Mouse (Mus musculus) inflammation-experienced regulatory T-cells, adult 6 months (primary cell): ENCODE measurements at regions not wholly inside any gene's neighbourhood (a gene's known extent, or its start where the extent isn't known, plus 50 kb on each side); places are given as distances from the start of the nearest gene placed in this dataset.

ENCODE experiments used
- ATAC-seq: one replicate; pipeline ENCODE4 v1.8.0; 2017

DNA sequence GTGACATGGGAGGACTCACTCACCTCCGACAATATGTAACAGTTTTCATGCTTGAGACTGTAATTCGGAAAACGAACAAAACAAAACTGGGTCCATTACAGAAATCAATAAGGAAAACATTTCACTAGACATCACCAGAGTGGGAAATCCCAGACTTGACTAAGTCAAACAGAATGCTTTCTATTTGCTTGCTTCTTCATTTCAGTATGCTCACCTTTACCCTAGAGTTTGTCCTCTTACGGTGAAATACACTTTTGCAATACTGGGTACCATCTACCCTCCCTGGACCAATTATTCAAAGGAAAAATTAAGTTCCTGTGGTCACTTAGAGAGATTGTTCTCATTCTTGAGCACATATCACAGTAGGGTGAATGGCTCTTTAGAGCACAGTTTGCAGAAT lies 613.4 kb upstream of the 4930412O13Rik start:
- no peak for ATAC-seq

DNA sequence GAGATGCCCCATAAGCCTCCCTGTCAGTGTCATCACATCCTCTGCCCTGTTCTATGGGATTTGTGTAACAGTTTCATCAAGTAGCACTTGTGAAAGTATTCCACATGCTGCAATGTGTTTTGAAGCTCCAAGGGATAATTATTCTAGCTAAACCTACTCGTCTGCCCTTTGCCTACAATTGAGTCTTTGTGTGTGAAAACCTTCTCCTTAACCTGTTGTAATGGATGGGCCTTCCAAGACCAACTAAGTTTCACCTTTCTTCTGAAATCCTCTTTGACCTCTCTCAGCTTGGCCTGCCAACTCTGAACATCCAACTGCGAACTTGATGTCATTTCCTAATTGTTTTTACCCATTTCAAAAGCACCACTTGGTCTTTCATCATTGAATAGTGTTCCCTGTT lies 597.6 kb upstream of the 4930412O13Rik start:
- ATAC-seq, result no peak

GRCm38 (mm10) chr2:9285800-9286199 lies 595.3 kb upstream of the 4930412O13Rik start:
- ATAC-seq, result no peak

DNA sequence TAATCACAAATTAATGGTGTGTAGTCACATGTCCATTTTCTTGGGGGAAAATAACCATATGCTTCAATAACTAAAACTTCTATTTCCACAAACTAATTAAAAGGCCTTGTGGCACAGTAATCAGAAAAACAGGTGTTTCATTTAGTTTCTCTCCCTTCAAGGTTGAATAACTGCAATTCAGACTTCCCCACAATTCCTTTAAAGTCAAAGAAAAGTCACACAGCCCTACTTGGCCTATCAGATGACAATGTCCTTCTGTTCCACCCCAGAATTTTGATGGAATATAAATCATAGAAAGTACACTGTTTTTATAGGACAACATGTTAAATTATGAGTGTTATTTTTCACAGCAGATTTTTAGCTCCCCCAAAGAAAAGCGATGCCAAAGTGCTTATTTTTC lies 594.0 kb upstream of the 4930412O13Rik start:
- no peak for ATAC-seq

DNA sequence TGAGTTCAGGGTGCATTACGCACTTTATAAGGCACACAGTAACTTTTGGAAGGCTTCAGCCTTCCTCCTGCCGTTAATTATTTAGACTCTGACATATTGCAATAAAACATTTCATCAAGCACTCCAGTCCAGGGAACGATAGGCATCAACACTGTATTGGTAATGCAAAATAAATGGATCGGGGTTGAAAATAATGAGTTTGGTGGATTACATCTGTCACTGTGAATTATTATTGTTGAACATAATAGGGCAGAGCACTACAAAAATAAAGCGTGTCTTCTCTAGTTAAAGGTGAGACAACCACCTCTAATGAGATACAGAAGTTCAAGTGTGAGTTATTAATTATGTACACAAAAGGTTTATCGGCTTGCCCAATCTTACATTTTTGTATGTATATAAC lies 593.4 kb upstream of the 4930412O13Rik start:
- ATAC-seq, result no peak

- ATAC-seq, result no peak
These were observed 549.3 kb upstream of the 4930412O13Rik start for GRCm38 (mm10) chr2:9331630-9332352.

DNA sequence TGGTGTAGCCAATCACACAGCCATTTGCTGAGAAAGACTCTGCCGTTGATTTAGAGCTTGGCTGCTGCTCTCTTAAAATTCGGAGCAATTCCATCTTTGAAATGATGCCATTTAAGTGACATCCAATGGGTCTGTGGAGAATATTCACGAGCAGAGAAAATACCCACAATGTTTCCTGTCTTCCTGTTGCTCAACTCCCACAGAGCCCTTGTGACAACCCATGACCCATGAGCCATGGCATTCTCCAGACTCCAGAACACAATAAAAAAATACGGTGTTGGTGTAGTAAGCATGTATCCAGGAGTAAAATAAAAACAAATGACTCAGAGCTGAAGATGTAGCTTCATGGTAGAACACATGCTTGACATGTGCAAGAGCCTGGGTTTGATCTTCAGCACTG lies 532.1 kb upstream of the 4930412O13Rik start:
- ATAC-seq, result no peak

GRCm38 (mm10) chr2:9349994-9350393 lies 531.1 kb upstream of the 4930412O13Rik start:
- ATAC-seq, result no peak

GRCm38 (mm10) chr2:9352190-9352589 lies 528.9 kb upstream of the 4930412O13Rik start:
- no peak for ATAC-seq

- ATAC-seq, result peak; percentile 70
These were observed 521.0 kb upstream of the 4930412O13Rik start for GRCm38 (mm10) chr2:9360020-9360419.

- peak; percentile 60 for ATAC-seq
These were observed 513.1 kb upstream of the 4930412O13Rik start for GRCm38 (mm10) chr2:9367801-9368584.

GRCm38 (mm10) chr2:9369572-9369971 lies 511.5 kb upstream of the 4930412O13Rik start:
- no peak for ATAC-seq

GRCm38 (mm10) chr2:9386566-9386965 lies 494.5 kb upstream of the 4930412O13Rik start:
- no peak for ATAC-seq

DNA sequence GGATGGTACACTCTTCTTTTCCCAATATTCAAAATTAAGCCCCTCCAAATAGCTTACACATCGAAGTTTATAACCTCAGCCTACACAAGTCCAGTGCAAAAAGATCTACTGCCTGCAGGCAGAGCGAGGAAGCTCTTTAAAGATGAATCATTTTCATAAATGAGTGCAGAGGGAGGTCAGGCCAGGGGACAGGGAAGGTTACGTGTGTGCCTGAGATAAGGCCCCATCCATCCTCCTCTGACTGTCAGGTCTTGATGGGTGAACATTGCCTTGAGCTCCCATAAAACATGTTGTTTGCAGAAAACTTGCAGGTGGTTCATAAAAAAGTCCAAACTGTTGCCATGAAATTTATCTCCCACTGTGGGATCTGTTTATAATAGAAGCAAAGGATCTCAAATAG lies 493.0 kb upstream of the 4930412O13Rik start:
- ATAC-seq, result no peak

- ATAC-seq, result no peak
These were observed 485.6 kb upstream of the 4930412O13Rik start for GRCm38 (mm10) chr2:9395379-9395999.

GRCm38 (mm10) chr2:9401461-9401860 lies 479.6 kb upstream of the 4930412O13Rik start:
- no peak for ATAC-seq

DNA sequence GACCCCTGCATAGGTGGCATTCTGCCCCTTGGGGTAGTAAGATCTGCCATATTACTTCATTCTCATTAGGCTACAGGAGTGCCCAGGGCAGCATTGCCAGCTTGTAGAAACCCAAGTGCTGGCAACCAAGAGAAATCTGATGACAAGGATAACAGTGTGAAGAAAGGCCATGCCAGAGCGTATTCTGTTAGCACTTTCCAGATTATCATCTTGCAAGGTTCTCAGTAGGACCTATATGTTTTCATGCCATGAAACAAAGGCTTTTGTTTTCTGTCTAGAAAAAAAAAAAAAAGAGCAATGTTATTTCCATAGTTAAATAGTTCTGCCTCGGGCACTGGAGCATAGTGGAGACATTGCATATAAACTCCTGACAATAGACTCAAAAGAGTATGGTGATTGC lies 478.8 kb upstream of the 4930412O13Rik start:
- ATAC-seq, result no peak

DNA sequence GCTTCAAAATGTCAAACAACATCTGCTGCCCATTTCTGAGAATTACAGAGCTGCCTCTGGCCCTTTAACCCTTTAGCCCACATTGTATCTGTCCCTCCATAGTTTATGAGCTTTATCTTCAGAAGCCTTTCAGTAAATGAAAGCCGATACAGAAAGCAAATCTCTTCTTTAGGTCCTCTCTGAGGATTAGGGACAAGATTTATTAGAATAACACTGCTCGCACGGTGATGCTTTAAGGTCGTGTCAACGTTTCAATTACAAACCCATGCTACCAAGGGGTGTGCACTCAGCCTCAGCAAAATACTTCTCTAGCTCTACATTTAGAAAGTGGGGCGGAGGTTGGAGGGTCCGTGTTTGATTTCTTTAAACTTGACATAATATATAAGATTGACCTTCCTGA lies 472.0 kb upstream of the 4930412O13Rik start:
- ATAC-seq, result no peak

DNA sequence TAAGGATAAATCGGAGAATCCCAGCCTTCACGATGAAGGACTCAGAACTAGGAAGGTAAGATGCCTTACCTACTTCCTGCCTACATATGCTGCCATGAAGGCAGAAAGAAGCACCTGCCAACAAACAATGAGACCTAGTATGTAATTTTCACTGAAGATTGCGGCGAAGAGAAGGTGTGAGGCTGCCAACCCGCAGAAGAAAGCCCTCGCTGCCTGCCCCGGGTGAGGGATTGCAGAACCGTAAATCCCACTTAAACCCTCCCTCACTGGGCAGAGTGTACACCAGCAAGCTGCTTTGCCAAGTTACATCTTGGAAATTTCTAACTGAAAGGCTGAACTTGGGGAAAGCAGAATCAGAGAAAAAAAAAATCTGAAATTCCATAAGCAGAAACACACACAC lies 458.4 kb upstream of the 4930412O13Rik start:
- no peak for ATAC-seq

DNA sequence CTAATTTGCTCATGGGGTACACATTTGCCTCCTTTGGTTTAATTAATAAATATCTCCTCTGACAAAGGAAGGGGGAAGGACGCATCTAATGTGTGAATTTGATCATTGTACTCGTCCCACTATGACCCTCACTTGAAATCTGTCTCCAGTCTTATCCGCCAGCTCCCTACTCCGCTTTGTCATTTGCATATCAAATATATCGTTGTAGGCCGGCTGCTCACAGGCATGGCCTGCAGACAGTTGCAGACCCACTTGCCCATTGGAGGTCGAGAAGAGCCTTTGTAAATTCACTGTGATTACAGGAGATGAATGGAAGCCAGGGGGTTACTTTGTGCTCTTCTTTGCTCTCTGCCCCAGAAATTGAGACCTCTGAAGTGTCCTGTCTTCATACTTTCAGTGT lies 457.5 kb upstream of the 4930412O13Rik start:
- ATAC-seq, result no peak

DNA sequence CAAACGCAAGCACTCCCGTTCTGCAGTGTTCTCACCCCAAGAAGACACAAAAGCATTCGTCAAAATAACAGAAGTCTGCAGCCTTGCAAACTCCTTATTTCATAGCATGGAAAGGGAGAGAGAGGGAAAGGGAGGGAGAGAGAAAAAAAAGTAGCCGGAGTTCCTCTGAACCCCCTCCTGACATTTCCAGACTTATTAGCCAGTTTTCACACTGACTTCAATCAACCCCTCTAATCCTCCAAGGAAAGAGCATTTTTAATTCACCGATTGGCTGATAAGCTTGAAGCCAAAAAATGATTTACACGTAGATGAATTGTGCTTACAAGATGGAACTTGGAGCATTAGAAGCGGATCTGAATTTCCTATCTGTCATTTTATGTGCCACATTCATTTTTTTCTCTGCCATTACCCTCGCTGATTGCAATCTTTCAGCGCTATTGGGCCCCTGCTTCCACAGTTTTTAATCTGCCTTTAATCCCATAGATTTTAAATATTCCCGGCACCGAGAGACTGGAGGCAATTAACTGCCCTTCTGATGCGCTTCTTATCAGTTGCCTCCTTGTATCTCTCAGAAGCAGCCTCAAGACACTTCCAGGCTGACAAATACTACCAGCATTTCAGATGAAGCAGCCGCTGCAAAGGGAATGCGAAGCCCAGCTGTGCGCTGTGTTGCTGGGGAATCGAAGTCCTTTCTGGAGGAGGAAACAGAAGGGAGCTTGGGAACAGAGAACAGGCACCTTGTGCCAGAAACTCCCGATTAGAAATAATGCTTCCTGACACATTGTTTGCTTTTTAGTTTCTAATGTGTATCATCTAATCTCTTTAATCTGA lies 447.7 kb upstream of the 4930412O13Rik start:
- ATAC-seq, result no peak

GRCm38 (mm10) chr2:9435155-9435872 lies 445.7 kb upstream of the 4930412O13Rik start:
- ATAC-seq, result no peak
